Mouse (Mus musculus) lung, embryonic 14.5 days (tissue): ENCODE results near the gene Mpz. TPM values are rescaled to one million over a fixed set of nuclear protein-coding genes. Genes with fewer than 3 reads are reported as not detected.

Source experiments
- ATAC-seq: fragments of 200-750 bp; cut with Nextera tagmentation; 2 replicates; pipeline ENCODE4 v1.8.0; 2017; ENCODE audit warnings: mild to moderate bottlenecking, moderate TSS enrichment, moderate library complexity; ENCODE audit not compliant: insufficient read depth
- DNase-seq: peaks from one replicate; pipeline ENCODE4 v3.0.0-alpha.2; 2015
- H3K27ac ChIP-seq: fragments of 300-500 bp; sonication (generic); 2 replicates; pipeline ENCODE4 v1.5.1; 2014; ENCODE audit warnings: low read depth, mild to moderate bottlenecking, moderate library complexity
- H3K27me3 ChIP-seq: fragments of 300-500 bp; sonication (generic); 2 replicates; pipeline ENCODE4 v1.6.1; 2014; ENCODE audit warnings: low read length, control low read depth; ENCODE audit not compliant: insufficient read depth
- H3K36me3 ChIP-seq: fragments of 300-500 bp; sonication (generic); 2 replicates; pipeline ENCODE4 v1.6.1; 2014; ENCODE audit warnings: control low read depth; ENCODE audit not compliant: insufficient read depth
- H3K4me1 ChIP-seq: fragments of 300-500 bp; sonication (generic); 2 replicates; pipeline ENCODE4 v1.6.1; 2014; ENCODE audit warnings: antibody characterized with exemption, control low read depth; ENCODE audit not compliant: insufficient read depth
- H3K4me2 ChIP-seq: fragments of 300-500 bp; sonication (generic); 2 replicates; pipeline ENCODE4 v1.6.1; 2014; ENCODE audit warnings: mild to moderate bottlenecking
- H3K4me3 ChIP-seq: fragments of 300-500 bp; sonication (generic); 2 replicates; pipeline ENCODE4 v1.5.1; 2014; ENCODE audit warnings: low read depth, low read length
- H3K9ac ChIP-seq: fragments of 300-500 bp; sonication (generic); 2 replicates; pipeline ENCODE4 v1.6.1; 2014
- H3K9me3 ChIP-seq: fragments of 300-500 bp; sonication (generic); 2 replicates; pipeline ENCODE4 v1.6.1; 2016; ENCODE audit warnings: low read depth, low read length, control low read depth
- CTCF ChIP-seq: IDR thresholded peaks from 2 replicates; pipeline ENCODE4 v1.5.1; 2016; ENCODE audit warnings: antibody characterized with exemption, low read depth
- WGBS: fragments of 180-500 bp; shearing (Covaris S2); extraction: QIAGEN DNeasy Blood & Tissue Kit; methylation state at CpG from one replicate; pipeline ENCODE4 v1.1.7; 2014; 5-methylcytosine and 5-hydroxymethylcytosine counted together
- polyA plus RNA-seq: library from polyadenylated mRNA; unstranded; fragments of >200 nt; fragmentation: Nextera tagmentation; extraction: Ambion mirVana; gene quantifications from 2 replicates; pipeline ENCODE4 v1.2.1, GENCODE M21; 2014

Mpz gene
- polyA plus RNA-seq, 1 experiment from 2014 or later: 0.24 TPM

DNA sequence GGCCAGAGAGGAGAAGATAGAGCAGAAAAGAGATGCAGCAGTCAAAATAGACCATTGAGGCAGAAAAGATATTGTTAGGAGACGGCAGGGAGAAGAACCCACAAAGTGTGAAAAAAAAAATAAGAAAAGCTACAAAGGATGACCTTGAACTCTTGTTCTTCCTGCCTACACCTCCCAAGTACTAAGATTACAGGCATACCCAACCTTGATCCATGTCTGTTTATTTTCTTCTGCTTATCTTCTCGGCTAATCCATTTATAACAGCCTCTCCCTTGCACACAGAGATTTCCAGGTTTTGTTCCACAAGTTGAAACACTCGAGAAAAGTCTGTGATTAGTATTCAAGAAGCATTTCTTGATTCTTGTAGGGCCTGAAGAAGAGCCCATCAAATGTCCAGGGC, 19.4 kb downstream of the Mpz start:
- H3K36me3 ChIP-seq: no peaks in the 10 kb centered on the region
- ATAC-seq (no peak), DNase-seq (no peak)
- H3K27ac ChIP-seq: peak overlapping the region; percentile 46; the same call in 1 of the 2 replicates
- H3K4me2 ChIP-seq: no peak overlapping the region
- no peaks in the 10 kb centered on the region for H3K9me3 ChIP-seq
- WGBS: 19% methylated on average over 3 of the region's 3 CpGs
- H3K4me3 ChIP-seq: no peak overlapping the region
- H3K4me1 ChIP-seq: no peaks in the 10 kb centered on the region
- no peaks in the 10 kb centered on the region for H3K27me3 ChIP-seq
- no peak overlapping the region for H3K9ac ChIP-seq
- TF ChIP-seq CTCF: no peak

DNA sequence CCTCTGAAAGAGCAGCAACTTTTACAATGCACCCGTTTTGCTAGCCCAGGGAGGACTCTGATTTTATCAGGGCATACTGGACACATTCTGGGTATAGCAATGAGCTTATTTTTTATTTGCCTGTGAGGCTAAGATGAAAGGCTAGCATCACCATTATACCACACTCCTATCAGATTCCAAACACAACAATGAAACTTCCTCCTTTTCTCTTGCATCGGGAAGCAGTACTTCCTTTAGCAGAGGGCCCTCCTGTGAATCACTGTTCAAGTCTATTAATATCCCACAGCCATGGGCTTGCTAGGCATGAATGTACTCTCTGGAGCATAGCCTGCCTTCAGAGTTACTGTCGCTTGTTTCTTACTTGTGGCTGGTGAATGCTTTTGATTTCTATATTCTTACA, 20.6 kb downstream of the Mpz start:
- Histone ChIP-seq H3K9ac (no peak overlapping the region), H3K36me3 (no peaks in the 10 kb centered on the region), H3K27ac (peak overlapping the region; percentile 74), H3K4me1 (no peaks in the 10 kb centered on the region), H3K4me2 (no peak overlapping the region), H3K4me3 (no peak overlapping the region), H3K9me3 (no peaks in the 10 kb centered on the region), H3K27me3 (no peaks in the 10 kb centered on the region)
- no peak for TF ChIP-seq CTCF
- ATAC-seq (peak; percentile 49; the same call in 1 of the 2 replicates), DNase-seq (peak; percentile 28)
- WGBS: 52% methylated on average over 3 of the region's 3 CpGs

GRCm38 (mm10) chr1:171172779-171173178, 22.3 kb downstream of the Mpz start:
- DNase-seq (no peak), ATAC-seq (no peak)
- H3K9me3 ChIP-seq: no peaks in the 10 kb centered on the region
- H3K27me3 ChIP-seq: no peaks in the 10 kb centered on the region
- TF ChIP-seq CTCF: no peak
- no peak overlapping the region for H3K4me3 ChIP-seq
- no peak overlapping the region for H3K4me2 ChIP-seq
- H3K9ac ChIP-seq: no peak overlapping the region
- 92% methylated on average over 8 of the region's 8 CpGs for WGBS
- no peaks in the 10 kb centered on the region for H3K4me1 ChIP-seq
- no peaks in the 10 kb centered on the region for H3K36me3 ChIP-seq
- no peak overlapping the region for H3K27ac ChIP-seq

GRCm38 (mm10) chr1:171179487-171180171, 29.1 kb downstream of the Mpz start:
- no peaks in the 10 kb centered on the region for H3K36me3 ChIP-seq
- no peaks in the 10 kb centered on the region for H3K4me1 ChIP-seq
- ATAC-seq (no peak), DNase-seq (no peak)
- H3K4me2 ChIP-seq: no peak overlapping the region
- no peak overlapping the region for H3K27ac ChIP-seq
- no peak overlapping the region for H3K4me3 ChIP-seq
- no peaks in the 10 kb centered on the region for H3K9me3 ChIP-seq
- H3K9ac ChIP-seq: no peak overlapping the region
- no peaks in the 10 kb centered on the region for H3K27me3 ChIP-seq
- TF ChIP-seq CTCF: no peak
- WGBS: 62% methylated on average over 5 of the region's 5 CpGs

DNA sequence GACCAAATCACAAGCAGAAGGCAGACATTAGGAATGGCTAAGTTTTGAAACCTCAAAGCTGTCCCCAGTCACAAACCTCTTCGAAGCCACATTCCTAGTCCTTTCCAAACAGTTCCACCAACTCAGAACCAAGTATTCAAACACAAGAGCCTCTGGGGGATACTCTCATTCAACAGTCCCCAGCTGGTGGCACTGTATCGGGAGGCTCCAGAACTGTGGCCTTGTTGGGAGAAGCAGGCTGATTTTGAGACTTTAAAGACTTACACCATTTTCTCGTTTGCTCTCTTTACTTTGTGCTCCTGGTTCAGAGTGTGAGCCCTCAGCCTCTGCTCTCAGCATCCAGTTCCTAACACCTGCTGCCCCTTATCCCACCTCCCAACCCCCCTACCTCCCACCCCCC, 32.5 kb downstream of the Mpz start:
- no peak for DNase-seq
- no peak overlapping the region for H3K27ac ChIP-seq
- ATAC-seq: no peak
- H3K27me3 ChIP-seq: no peaks in the 10 kb centered on the region
- no peak overlapping the region for H3K9ac ChIP-seq
- 79% methylated on average over 3 of the region's 3 CpGs for WGBS
- no peaks in the 10 kb centered on the region for H3K4me1 ChIP-seq
- no peaks in the 10 kb centered on the region for H3K9me3 ChIP-seq
- no peaks in the 10 kb centered on the region for H3K36me3 ChIP-seq
- H3K4me2 ChIP-seq: no peak overlapping the region
- no peak for TF ChIP-seq CTCF
- no peak overlapping the region for H3K4me3 ChIP-seq

GRCm38 (mm10) chr1:171183620-171184019, 33.1 kb downstream of the Mpz start:
- H3K4me1 ChIP-seq: no peaks in the 10 kb centered on the region
- DNase-seq (peak; percentile 40), ATAC-seq (no peak)
- WGBS: 42% methylated on average over 3 of the region's 3 CpGs
- no peaks in the 10 kb centered on the region for H3K27me3 ChIP-seq
- no peak overlapping the region for H3K4me2 ChIP-seq
- no peak overlapping the region for H3K9ac ChIP-seq
- H3K36me3 ChIP-seq: no peaks in the 10 kb centered on the region
- no peaks in the 10 kb centered on the region for H3K9me3 ChIP-seq
- no peak overlapping the region for H3K4me3 ChIP-seq
- no peak for TF ChIP-seq CTCF
- no peak overlapping the region for H3K27ac ChIP-seq

- Histone ChIP-seq H3K9ac (no peak overlapping the region), H3K27ac (no peak overlapping the region), H3K4me1 (peaks cover 5% of the 10 kb centered on the region), H3K27me3 (no peaks in the 10 kb centered on the region), H3K36me3 (no peaks in the 10 kb centered on the region), H3K4me2 (no peak overlapping the region), H3K4me3 (no peak overlapping the region), H3K9me3 (no peaks in the 10 kb centered on the region)
- ATAC-seq (no peak), DNase-seq (peak; percentile 52)
- 58% methylated on average over 7 of the region's 7 CpGs for WGBS
- TF ChIP-seq CTCF: peak; percentile 39
These were observed 33.8 kb downstream of the Mpz start for GRCm38 (mm10) chr1:171184314-171184713.

DNA sequence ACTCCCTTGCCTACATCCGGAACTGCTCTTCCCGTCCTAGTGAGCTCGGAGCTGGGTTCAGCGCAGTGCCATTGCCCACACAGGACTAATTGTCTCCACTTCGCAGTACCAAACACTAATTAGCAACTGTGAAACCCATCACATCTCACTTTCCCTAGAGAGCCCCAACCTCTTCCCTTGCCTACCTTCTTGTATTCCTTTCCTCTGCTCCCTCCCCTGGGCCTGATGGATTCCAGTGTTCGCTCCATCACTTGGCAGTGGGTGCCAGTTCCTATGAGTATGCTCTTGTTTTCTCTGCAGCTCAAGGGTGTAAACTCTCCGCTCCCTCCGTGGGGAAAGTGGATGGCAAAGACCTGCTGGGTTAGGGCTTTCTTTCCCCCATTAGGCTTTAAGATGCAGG, 35.1 kb downstream of the Mpz start:
- Histone ChIP-seq H3K27ac (no peak overlapping the region), H3K36me3 (no peaks in the 10 kb centered on the region), H3K4me1 (peaks cover 10% of the 10 kb centered on the region), H3K4me2 (no peak overlapping the region), H3K4me3 (no peak overlapping the region), H3K27me3 (no peaks in the 10 kb centered on the region), H3K9ac (no peak overlapping the region), H3K9me3 (no peaks in the 10 kb centered on the region)
- ATAC-seq: no peak
- DNase-seq: no peak
- TF ChIP-seq CTCF: no peak
- WGBS: 56% methylated on average over 8 of the region's 8 CpGs
